Mouse (Mus musculus) urinary bladder, adult 2 months (tissue): ENCODE data around the gene Sema3b. TPM values are rescaled to one million over a fixed set of nuclear protein-coding genes. Genes with fewer than 3 reads are reported as not detected.
"Not testable (repeated sequence)": the region's sequence is repeated elsewhere in the genome, so short reads cannot be mapped to it uniquely, and the experiment has no call there.

Experiments
- DNase-seq: peaks from one replicate; pipeline ENCODE4 v3.0.0; 2022; ENCODE audit warnings: low spot score
- polyA plus RNA-seq: library from polyadenylated mRNA; depleted of rRNA; stranded (reverse); fragments of >200 nt; gene quantifications from 2 replicates; pipeline ENCODE4 v1.2.3, GENCODE M21; 2012

The Sema3b gene
- polyA plus RNA-seq, 1 experiment: 71.0 TPM

DNA sequence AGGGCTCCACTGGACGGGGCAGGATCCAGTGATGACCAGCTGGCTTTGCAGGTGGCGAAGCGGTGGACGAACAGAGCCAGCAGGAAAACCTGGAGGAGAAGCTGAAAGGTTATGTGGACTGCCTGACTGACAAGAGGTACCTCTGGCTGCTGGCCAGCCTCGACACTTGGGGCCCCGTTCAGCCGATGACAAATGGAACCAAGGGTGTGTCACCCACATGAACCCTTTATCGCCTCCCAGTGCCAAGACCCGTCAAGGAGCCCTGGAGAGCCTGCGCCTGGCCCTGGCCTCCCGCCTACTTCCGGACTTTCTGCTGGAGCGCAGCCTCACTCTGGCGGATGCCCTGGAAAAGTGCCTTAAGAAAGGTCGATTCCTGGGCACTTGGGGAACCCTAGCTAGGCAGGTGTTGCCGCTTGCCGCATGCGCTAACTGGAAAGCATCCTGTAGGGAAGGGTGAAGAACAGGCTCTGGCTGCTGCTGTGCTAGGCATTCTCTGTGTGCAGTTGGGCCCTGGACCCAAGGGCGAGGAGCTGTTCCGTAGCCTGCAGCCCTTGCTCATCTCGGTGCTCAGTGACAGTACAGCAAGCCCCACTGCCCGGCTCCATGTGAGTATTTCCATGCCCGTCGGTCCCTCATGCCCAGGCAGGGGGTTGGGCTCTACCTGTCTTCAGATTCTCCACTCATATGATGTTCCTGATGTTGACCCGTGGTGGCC lies 18.8 kb downstream of the Sema3b start:
- DNase-seq: no peak

GRCm38 (mm10) chr9:107587833-107588639 lies 21.0 kb downstream of the Sema3b start:
- DNase-seq: no peak

DNA sequence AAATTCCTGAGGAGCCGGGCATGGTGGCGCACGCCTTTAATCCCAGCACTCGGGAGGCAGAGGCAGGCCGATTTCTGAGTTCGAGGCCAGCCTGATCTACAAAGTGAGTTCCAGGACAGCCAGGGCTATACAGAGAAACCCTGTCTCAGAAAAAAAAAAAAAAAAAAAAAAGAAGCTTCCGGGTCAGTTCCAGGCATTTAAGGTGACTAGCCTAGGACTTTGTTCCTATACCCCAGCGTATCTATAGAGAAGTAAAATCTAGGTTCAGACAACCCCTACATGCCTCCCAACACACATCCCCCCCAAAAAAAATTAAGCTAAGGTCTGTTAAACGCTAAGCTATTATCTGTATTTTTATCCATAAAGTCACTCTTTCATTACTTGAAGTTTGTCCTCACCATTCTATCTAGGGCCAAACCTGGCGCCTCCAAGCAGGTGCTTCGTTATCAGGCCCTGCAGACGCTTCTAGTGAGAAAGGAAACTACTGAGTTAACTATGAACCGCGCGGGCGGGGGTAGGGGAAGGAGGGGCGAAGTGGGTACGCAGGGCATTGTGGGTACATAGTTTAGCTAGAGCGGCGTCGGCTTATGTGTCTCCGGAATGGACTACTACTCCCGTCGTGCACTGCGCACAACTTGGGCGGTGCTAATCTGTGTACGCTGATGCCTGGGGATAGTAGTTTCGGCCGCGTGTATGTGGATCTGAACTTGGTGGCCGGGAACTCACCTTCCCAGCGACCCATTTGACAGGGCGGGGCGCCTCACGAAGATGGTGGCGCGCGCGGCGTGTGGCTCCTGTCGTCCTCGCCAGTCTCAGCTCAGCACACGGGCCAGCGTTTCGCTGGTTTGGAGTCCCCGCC lies 21.8 kb downstream of the Sema3b start, which contains the start of gene Ifrd2:
Ifrd2 (plus strand) TSS at position 669 of the 859 bp plus-strand sequence.
- DNase-seq: peak; percentile 79

GRCm38 (mm10) chr9:107586504-107586903 lies 22.5 kb downstream of the Sema3b start:
- DNase-seq: no peak

GRCm38 (mm10) chr9:107583174-107583573 lies 25.9 kb downstream of the Sema3b start:
- no peak for DNase-seq

DNA sequence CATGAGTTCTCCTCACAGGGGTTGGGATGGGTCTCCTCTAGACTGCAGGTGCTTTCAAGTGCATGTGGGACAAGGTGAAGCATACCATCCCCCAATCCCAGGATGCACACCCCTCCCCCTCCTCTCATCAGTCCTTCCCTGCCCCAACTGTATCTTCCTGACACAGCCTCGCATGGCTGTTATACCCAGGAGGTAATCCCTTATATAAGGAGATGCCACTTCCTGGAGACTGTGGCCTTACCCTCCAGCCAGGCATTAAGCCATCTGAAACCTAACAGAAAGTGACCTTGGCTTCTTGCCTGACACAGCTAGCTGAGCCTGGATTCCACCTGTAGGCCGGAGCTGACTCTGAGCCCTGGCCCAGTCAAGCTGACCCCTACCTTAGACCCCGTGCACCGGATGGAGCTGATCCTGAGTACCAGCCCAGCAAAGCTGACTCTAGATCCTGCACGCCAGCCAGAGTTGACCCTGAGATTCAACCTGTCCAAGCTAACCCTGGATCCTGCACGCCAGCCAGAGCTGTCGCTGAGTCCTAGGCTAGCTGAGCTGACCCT lies 26.4 kb downstream of the Sema3b start:
- no peak for DNase-seq

DNA sequence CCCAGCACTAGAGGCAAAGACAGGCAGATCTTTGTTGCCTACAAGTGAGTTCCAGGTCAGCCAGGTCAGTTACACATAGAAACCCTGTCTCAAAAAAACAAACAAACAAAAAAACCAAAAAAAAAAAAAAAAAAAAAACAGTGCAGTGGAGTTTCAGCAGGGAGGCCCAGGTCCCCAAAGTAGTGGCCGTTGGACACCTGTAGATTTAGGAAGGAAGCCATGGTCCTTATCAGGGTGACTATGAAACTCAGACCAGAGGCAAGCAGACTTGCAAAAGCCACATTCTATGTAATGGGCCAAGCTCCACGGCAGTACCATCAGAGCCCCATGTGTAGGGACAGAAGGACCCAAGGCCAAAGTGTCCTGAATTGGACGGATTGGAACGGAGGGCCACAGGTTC lies 27.4 kb downstream of the Sema3b start:
- no peak for DNase-seq

GRCm38 (mm10) chr9:107580501-107581317 lies 28.3 kb downstream of the Sema3b start, which contains the start of gene Hyal3:
Hyal3 (plus strand) TSS chr9:107580818.
- peak; percentile 76 for DNase-seq

GRCm38 (mm10) chr9:107579023-107579900 lies 29.8 kb downstream of the Sema3b start:
- DNase-seq: no peak

DNA sequence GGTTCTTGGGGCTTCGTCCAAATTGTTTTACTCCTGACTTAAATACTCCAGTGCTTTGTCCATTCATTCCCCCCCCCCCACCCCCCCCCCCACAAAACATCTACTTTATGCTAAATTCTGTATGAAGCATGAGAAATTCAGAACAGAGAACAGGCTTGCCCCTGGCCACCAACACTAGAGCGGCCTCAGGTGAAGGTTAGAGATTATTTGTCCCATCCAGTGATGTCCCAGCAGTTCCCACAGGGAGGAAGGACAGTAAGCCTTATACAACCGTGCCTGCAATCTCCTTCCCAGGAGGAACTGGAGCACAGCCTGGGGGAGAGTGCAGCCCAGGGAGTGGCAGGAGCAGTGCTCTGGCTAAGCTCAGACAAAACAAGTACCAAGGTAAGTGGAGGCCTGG lies 30.4 kb downstream of the Sema3b start, which contains the start of gene Naa80:
Naa80 (plus strand) TSS at position 301 of the 400 bp plus-strand sequence.
- DNase-seq: no peak

- DNase-seq: no peak
These were observed 31.2 kb downstream of the Sema3b start for GRCm38 (mm10) chr9:107577871-107578270.

DNA sequence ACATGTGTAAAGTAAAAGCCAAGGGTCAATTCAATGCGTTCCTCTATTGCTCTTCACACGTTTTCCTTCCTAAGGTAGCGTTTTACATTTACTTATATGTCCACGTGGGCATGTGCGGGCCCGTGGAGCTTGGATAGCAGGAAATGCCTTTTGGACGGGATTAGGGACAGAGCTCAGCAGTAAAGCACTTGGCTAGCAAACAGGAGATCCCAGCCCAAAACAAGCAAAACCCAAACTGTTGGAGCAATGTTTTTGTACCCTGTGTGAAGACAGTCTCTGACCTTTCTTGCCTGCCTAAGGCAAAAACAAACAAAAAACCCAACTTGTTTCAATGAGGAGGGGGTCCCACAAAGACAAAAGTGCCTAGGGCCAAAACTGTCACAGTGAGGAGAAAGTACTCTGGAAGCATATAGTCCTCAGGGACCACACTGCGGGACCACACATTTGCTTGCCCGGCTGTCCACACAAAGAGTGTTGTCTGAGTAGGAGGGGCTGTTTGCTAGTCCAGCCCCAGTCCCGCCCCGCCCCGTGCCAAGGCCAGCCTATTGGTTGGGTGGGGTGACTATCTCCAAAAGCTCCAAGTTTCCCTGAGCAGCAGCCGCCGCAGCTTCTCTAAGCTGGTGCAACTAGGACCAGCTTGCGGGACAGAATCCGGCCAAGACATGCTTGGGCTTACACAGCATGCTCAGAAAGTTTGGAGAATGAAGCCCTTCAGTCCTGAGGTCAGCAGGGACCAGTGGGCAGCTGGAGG lies 32.5 kb downstream of the Sema3b start, which contains the start of gene Hyal1:
Hyal1 (plus strand) TSS at position 571 of the 751 bp plus-strand sequence.
- peak; percentile 73 for DNase-seq

DNA sequence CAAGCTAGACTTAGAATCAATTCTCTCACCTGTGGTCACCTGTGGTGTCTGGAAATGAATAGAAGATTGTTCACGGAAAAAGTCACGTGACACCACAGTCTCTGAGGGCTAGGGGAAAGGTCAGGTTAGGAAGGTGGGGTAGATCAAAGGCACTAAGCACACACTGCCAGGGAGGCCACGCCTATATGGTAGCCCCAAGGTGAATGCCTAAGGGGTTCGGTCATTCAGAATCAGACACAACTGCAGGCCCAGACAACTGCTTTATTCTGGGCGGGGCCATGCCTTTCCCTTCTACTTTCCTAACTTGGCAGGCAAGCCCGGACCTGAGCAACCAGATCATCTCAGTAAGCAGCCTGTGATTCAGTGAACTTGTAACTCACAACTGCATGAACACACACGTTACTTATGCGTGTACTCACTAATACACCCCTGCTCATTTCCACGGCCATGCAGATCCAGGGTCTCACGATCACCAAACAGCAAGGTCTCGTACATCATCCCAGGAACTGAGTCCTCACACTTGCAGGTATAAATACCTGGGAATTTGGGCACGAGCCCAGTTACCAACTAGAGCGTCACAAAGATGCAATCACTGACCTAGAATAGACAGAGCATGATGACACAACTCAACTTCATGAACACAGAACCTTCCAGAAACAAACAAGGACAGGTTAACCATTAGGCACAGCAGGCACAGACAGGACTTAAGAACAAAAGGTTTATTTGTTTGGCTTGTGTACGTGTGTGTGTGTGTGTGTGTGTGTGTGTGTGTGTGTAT lies 33.3 kb downstream of the Sema3b start:
- DNase-seq: no peak

DNA sequence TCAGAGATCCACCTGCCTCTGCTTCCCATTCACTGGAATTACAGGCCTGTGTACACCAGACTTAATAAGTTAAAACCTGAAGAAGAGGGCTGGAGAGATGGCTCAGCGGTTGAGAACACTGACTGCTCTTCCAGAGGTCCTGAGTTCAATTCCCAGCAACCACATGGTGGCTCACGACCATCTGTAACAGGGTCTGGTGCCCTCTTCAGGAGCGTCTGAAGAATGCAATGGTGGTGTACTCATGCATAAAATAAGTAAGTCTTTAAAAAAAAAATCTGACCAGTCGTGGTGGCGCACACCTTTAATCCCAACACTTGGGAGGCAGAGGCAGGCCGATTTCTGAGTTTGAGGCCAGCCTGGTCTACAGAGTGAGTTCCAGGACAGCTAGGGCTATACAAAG lies 35.3 kb downstream of the Sema3b start:
- DNase-seq: not testable (repeated sequence)

- DNase-seq: no peak
These were observed 36.7 kb downstream of the Sema3b start for GRCm38 (mm10) chr9:107572327-107572662.

DNA sequence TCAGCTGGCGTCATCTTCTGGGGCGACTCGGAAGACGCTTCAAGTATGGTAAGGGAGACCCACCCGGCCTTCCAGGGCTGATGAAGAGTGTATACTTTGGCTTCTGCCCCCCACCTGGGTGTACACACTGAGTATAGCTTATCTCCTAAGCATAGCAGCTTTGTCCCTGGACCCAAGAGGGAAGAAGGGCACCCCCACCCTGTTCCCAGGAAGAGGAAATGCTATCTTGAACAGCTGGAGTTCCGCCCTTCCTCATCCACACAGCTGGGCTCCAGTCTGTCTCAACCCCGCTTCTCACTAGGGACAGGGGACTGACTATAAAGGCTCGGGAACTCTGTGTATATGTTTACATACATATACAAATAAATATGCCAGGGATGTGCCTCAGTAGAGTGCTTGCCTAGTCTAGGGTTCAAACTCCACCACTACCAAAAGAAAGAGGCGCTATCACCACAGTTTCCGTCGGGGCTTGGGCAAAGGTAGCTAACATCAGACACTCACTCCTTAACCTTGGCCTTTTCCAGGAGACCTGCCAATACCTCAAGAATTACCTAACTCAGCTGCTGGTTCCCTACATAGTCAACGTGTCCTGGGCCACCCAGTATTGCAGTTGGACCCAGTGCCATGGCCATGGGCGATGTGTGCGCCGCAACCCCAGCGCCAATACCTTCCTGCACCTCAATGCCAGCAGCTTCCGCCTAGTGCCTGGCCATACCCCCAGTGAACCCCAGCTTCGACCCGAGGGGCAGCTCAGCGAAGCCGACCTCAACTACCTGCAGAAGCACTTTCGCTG lies 37.3 kb downstream of the Sema3b start:
- no peak for DNase-seq

DNA sequence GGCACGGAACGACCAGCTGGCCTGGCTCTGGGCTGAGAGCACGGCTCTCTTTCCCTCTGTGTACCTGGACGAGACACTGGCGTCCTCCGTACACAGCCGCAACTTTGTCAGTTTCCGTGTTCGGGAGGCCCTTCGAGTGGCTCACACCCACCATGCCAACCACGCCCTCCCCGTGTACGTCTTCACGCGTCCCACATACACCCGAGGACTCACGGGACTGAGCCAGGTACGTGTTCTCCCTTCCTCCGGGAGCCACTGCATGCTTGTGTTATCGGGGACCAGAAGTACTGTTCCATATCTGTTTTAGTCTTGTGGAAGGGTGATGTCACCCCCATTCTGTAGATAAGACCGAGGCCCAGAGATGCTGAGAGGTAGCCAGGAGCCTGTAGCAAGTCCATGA lies 38.2 kb downstream of the Sema3b start:
- no peak for DNase-seq
